Mouse (Mus musculus) liver, adult 2 months (tissue): ENCODE measurements around the gene Apol6. TPM values are rescaled to one million over a fixed set of nuclear protein-coding genes. Genes with fewer than 3 reads are reported as not detected.

Source experiments
- DNase-seq: peaks from one replicate; pipeline ENCODE4 v3.0.0-alpha.2; 2011; ENCODE audit warnings: low read depth, low spot score; ENCODE audit errors: extremely low read depth
- H3K27ac ChIP-seq: fragments of 200-500 bp; replicated peaks from 2 replicates; pipeline ENCODE4 v1.5.1; 2012; ENCODE audit warnings: low read depth, mild to moderate bottlenecking, control low read depth, inconsistent platforms, low read length; ENCODE audit not compliant: insufficient read depth
- H3K27me3 ChIP-seq: fragments of 200-500 bp; 2 replicates; pipeline ENCODE4 v1.6.1; 2012; ENCODE audit warnings: mild to moderate bottlenecking, moderate library complexity, low read length, inconsistent platforms; ENCODE audit not compliant: control insufficient read depth, insufficient read depth
- H3K36me3 ChIP-seq: fragments of 200-500 bp; 2 replicates; pipeline ENCODE4 v1.6.1; 2012; ENCODE audit warnings: low read length, inconsistent platforms; ENCODE audit not compliant: control insufficient read depth, insufficient read depth
- H3K4me1 ChIP-seq: fragments of 200-500 bp; 2 replicates; pipeline ENCODE4 v1.6.1; 2011; ENCODE audit warnings: low read length; ENCODE audit not compliant: control insufficient read depth, insufficient read depth
- H3K4me3 ChIP-seq: fragments of 200-500 bp; 2 replicates; pipeline ENCODE4 v1.5.1; 2011; ENCODE audit warnings: low read depth, mild to moderate bottlenecking, control low read depth, low read length, moderate library complexity; ENCODE audit not compliant: insufficient read depth
- H3K79me2 ChIP-seq: fragments of 200-500 bp; 2 replicates; pipeline ENCODE4 v1.6.1; 2012; ENCODE audit warnings: inconsistent platforms, mild to moderate bottlenecking, low read length, moderate library complexity; ENCODE audit not compliant: control insufficient read depth, insufficient read depth
- H3K9ac ChIP-seq: fragments of 200-500 bp; 2 replicates; pipeline ENCODE4 v1.6.1; 2012; ENCODE audit warnings: low read depth, mild to moderate bottlenecking, control low read depth, inconsistent platforms, low read length
- CTCF ChIP-seq: fragments of 200-500 bp; IDR thresholded peaks from 2 replicates; pipeline ENCODE4 v1.5.1; 2011; ENCODE audit warnings: low read depth, low read length, control low read depth
- POLR2A ChIP-seq: fragments of 200-500 bp; IDR thresholded peaks from 2 replicates; pipeline ENCODE4 v1.6.1; 2011; ENCODE audit warnings: low read length, control low read depth; ENCODE audit not compliant: insufficient read depth; ENCODE audit errors: extremely low read depth
- WGBS: fragments of 180-500 bp; shearing (Covaris S2); methylation state at CpG from one replicate; pipeline ENCODE4 v1.1.7; 2018; 5-methylcytosine and 5-hydroxymethylcytosine counted together
- polyA plus RNA-seq: library from polyadenylated mRNA; depleted of rRNA; stranded (reverse); fragments of >200 nt; gene quantifications from 2 replicates; pipeline ENCODE4 v1.2.3, GENCODE M21; 2012
- total RNA-seq: library from RNA; depleted of rRNA; stranded (reverse); fragments of >200 nt; gene quantifications from 2 replicates; pipeline ENCODE4 v1.2.3, GENCODE M21; 2014

Gene Apol6
- total and polyA plus RNA-seq, 2 experiments, result 0.37 TPM; not detected in 1

GRCm38 (mm10) chr15:77008851-77009250, 35.7 kb upstream of the Apol6 start:
- TF ChIP-seq CTCF (no peak), POLR2A (no peak)
- peak; percentile 10 for DNase-seq
- 70% methylated on average over 6 of the region's 6 CpGs for WGBS

GRCm38 (mm10) chr15:77013753-77014241, 30.7 kb upstream of the Apol6 start:
- TF ChIP-seq POLR2A (no peak), CTCF (no peak)
- WGBS, result 36% methylated on average over 15 of the region's 15 CpGs
- Histone ChIP-seq H3K36me3 (no peaks in the 10 kb centered on the region), H3K79me2 (no peaks in the 10 kb centered on the region), H3K4me3 (no peak overlapping the region), H3K27me3 (no peaks in the 10 kb centered on the region), H3K27ac (no peak overlapping the region), H3K9ac (no peak overlapping the region), H3K4me1 (no peaks in the 10 kb centered on the region)
- DNase-seq, result no peak

More at GRCm38 (mm10) chr15:77008851-77009250, 35.7 kb upstream of the Apol6 start:
- Histone ChIP-seq H3K36me3 (no peaks in the 10 kb centered on the region), H3K27me3 (no peaks in the 10 kb centered on the region), H3K79me2 (no peaks in the 10 kb centered on the region), H3K4me3 (no peak overlapping the region), H3K27ac (no peak overlapping the region), H3K9ac (no peak overlapping the region), H3K4me1 (no peaks in the 10 kb centered on the region)

DNA sequence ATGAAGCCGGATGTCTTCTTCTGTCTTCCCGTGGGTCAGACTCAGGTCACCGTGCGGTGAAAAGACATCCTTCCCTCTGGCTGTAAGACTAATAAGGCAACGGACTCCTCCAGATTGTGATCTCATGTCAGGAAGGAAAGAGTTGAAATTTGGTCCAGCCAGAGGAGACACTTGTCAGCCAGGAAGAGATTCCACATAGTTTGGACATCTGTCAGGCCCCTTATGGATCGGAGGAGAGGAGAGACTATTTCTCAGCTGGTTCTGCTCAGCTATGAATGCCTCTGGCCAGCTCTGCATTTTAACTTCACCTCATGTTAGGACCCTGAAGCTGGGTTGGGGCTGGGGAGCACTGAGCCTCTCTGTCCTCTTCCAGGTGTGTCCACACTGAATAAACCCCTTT, 30.1 kb upstream of the Apol6 start:
- DNase-seq, result no peak
- TF ChIP-seq CTCF (no peak), POLR2A (no peak)
- WGBS, result 72% methylated on average over 6 of the region's 6 CpGs
- Histone ChIP-seq H3K4me3 (no peak overlapping the region), H3K36me3 (no peaks in the 10 kb centered on the region), H3K27ac (no peak overlapping the region), H3K9ac (no peak overlapping the region), H3K27me3 (no peaks in the 10 kb centered on the region), H3K79me2 (no peaks in the 10 kb centered on the region), H3K4me1 (no peaks in the 10 kb centered on the region)

- Histone ChIP-seq H3K4me3 (no peak overlapping the region), H3K36me3 (no peaks in the 10 kb centered on the region), H3K27me3 (no peaks in the 10 kb centered on the region), H3K27ac (no peak overlapping the region), H3K9ac (no peak overlapping the region), H3K79me2 (no peaks in the 10 kb centered on the region), H3K4me1 (no peaks in the 10 kb centered on the region)
- WGBS, result 48% methylated on average over 4 of the region's 4 CpGs
- TF ChIP-seq CTCF, result no peak
- no peak for TF ChIP-seq POLR2A
- no peak for DNase-seq
These were observed 29.5 kb upstream of the Apol6 start for GRCm38 (mm10) chr15:77014985-77015384.

GRCm38 (mm10) chr15:77016509-77016908, 28.0 kb upstream of the Apol6 start:
- Histone ChIP-seq H3K27ac (no peak overlapping the region), H3K36me3 (no peaks in the 10 kb centered on the region), H3K9ac (no peak overlapping the region), H3K79me2 (no peaks in the 10 kb centered on the region), H3K27me3 (no peaks in the 10 kb centered on the region), H3K4me3 (no peak overlapping the region), H3K4me1 (no peaks in the 10 kb centered on the region)
- no peak for DNase-seq
- WGBS, result 91% methylated on average over 6 of the region's 6 CpGs
- TF ChIP-seq CTCF, result no peak
- TF ChIP-seq POLR2A, result no peak

DNA sequence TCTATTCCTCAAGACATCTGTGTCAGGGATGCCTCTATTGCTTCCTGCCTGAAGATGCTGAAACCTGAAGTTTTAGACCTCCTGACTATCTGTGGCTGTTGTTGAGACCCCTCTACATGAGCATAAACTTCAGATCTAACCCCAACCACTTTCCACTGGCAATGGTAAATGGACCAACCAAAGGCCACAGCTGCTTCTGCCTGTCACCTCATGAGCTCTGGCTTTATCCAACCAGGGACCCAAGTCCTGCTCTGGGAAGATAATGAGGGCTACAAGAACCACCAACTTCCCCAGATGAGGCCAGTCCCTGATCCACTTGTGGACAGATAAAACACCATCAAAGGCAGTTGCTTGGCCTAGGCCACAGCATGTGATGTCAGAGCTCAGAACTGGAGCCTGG, 26.6 kb upstream of the Apol6 start:
- H3K27ac ChIP-seq, result no peak overlapping the region
- TF ChIP-seq POLR2A (no peak), CTCF (no peak)

More for the DNA sequence above, 26.6 kb upstream of the Apol6 start:
- Histone ChIP-seq H3K79me2 (no peaks in the 10 kb centered on the region), H3K4me1 (no peaks in the 10 kb centered on the region), H3K27me3 (no peaks in the 10 kb centered on the region), H3K36me3 (no peaks in the 10 kb centered on the region), H3K4me3 (no peak overlapping the region), H3K9ac (no peak overlapping the region)
- DNase-seq, result no peak
